Mouse (Mus musculus): ENCODE measurements around the gene Pramel1.
A peak's percentile ranks its signal among the peaks of the same experiment; 100 is the strongest.
"Not testable (repeated sequence)": the region's sequence is repeated elsewhere in the genome, so short reads cannot be mapped to it uniquely, and the experiment has no call there.

The Pramel1 gene

DNA sequence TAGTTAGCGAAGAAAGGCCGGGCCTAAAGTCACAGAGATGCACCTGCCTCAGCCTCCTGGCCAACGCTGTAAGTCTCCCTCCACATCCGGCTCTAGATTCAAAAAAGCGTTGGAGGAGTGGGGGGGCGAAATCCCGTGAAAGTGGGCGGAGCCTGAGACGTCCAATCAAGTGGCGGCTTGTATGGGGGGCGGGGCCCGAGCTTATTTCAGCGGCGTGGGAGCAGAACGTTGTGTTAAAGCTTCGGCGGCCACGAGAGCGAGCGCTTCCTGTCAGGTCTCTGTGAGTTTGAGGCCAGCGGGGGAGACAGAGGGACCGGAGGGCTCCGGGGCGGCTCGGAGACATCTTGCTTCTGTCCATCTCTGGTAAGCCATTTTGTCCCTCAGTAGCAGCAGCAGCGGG is at the start of gene Pramel1:
TSS of gene Pramel1 (plus strand) at position 248 of the 400 bp plus-strand sequence.
- DNase-seq (ENCODE audit: low read depth, low spot score) = no peak

DNA sequence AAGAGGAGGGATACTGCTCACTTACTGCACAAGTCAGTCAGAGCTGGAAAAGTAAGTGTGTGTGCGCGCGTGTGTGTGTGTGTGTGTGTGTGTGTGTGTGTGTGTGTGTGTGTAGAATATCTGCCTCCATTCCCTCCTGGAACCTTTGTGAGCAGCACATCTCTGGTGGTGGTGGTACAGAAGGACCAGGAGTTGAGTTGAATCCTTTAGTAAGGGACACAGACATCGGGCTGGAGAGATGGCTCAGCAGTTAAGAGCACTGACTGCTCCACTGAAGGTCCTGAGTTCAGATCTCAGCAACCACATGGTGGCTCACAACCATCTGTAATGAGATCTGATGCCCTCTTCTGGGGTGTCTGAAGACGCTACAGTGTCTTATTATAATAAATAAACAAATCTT is 48.7 kb upstream of the Pramel1 start:
- DNase-seq (ENCODE audit: low read depth, low spot score) = not testable (repeated sequence)

DNA sequence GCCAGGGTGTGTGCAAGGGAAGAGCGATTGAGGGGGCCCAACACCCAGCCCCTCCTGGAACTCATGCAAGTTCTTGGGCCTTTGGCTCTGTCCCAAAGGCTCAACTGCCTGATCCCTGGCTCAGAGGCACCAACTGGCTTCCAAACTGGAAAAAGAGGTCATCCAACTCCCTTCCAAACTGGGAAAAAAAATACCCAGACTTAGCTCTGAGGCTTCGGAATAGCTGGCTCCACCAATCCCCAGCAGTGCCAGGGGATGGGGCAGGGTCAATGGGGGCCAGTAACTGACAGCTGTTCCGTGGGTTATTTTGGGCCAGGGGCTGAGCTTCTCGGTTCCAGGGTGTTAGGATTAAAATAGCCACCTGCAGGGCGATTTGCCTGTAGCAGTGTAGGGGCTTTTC is 45.5 kb upstream of the Pramel1 start:
- DNase-seq (ENCODE audit: low read depth, low spot score) = no peak

DNA sequence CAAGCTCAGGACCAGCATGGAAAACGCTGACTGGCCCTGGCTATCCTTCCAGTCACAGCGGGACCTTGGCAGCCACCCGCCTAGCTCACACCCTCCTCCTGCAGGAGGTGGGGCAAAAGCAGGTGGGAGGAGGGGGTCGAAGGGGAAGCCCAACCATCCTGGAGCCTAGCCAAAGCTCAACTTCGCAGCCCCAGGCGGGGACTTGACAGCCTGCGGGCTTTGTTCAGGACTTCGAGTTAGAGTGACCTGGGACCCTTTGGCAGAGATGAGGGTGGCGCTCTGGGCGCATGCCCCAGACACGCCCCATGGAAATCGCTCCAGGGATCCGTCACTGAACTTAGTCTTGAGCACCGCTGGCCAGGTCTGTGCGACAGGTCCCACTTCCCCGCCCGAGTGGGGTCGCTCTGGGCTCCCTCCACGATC is 44.7 kb upstream of the Pramel1 start, which contains the start of gene Lrrc38:
TSS of gene Lrrc38 (plus strand) at position 274 of the 423 bp plus-strand sequence.
- no peak for DNase-seq (ENCODE audit: low read depth, low spot score)

DNA sequence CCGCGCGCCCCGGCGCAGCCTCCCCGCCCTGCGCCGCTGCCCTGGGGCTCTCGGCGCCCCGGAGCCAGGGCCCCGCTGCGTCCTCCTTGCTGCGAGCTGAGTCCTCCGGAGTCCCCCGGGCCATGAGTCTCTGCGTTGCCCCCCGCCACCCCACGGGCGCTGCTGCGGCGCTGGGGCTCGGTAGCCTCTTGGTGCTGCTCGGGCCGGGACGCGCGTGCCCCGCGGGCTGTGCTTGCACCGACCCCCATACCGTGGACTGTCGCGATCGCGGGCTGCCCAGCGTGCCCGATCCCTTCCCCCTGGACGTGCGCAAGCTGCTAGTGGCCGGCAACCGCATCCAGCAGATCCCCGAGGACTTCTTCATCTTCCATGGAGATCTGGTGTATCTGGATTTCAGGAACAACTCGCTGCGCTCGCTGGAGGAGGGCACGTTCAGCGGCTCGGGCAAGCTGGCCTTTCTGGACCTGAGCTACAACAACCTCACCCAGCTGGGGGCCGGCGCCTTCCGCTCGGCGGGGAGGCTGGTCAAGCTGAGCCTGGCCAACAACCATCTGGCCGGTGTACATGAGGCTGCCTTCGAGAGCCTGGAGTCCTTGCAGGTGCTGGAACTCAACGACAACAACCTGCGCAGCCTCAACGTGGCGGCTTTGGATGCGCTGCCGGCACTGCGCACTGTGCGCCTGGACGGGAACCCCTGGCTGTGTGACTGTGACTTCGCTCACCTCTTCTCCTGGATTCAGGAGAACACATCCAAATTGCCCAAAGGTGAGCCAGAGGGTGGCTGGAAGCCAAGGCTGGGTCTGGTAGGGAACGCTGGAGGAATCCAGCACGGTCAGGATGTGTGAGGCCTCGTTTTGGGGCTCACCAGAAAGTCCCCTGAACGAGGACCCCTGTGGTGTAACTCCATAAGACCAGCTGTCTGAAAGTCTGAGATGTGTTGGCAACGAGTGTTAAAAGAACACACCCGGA is 43.9 kb upstream of the Pramel1 start:
- no peak for DNase-seq (ENCODE audit: low read depth, low spot score)

DNA sequence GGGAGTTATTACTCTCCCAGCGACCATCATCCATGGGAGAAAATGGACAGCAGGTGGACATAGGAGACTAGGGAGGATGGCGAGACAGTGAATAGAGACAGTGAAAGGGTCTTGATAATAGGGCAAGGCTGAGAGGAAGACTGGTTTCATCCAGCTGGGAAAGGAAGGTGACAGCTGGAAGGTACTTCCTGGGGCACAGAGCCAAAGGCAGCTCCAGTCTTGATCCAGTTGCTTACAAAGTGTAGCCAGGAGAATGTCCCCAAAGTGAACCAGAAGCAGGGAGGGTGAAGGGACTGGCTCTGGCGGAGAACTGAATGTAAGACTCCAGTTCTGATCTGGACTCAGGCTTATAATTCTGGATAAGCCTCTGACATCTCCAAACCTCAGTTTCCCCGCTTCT is 41.9 kb upstream of the Pramel1 start:
- no peak for DNase-seq (ENCODE audit: low read depth, low spot score)

DNA sequence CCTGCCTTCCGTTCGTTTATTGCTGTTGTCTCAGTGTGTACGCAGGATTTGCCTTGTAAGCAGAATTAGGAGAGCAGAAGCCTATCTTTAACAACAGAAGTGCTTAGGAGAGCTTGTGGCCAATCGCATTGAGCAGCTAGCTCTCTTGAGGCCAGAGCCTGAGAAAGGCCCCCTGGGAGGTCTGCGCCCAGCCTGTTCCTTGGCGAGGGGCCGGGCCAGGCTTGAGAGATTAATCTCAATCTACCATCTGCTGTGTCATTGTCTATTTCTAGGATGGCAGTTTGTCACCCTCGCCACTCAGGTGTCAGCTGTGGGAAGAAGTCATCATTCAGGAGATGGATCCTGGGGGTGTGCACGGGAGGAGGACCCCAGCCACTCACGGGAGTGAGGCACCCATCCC is 32.7 kb upstream of the Pramel1 start:
- DNase-seq (ENCODE audit: low read depth, low spot score) = no peak

DNA sequence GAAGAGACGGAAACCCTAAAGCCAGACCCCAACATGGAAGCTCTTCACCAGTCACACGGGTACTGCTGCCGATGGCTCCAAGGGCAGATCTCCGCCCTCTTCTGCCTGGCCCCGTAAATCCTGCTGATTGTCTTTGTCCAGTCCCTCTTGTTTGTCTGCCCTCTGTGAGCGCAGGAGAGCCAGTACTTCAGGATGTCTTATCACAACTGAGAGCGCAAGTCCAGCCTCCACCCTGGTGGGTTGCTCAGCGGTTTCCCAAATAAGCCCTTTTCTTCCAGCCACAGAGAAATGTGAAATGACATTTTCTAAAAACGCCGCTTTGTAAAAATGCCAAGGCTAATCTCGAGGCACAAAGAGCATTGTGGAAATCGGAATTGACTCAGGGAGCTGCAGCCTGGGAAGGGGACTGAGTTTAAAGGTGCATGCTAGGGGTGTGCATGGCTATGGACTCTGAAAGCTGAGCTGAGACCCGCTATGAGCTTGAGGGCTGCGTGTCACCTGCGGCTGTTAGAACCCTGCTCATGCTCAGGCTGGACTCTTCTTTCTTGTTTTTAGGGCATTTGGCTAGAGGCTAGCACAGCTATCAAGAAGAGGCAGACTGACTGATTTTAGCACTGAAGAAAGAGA is 27.7 kb upstream of the Pramel1 start:
- DNase-seq (ENCODE audit: low read depth, low spot score) = no peak

DNA sequence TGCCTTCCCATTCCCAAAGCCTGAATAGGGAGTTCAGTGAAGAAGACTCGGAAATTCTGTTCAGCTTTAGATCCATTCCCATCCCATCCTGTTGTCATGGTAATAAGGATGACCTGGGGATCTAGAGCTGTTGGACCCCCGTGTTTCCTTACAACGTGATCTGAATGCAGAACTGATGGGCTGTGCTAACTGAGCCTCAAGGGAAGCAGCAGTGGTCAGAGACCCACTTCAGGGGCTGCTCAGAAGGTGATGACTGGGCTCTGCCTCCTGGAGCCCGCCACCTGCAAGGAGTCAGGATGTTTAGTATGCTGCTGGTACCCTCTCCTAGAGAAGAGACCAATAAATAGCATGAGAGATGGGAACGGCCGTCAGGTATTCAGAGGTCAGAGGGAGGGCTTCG is 14.7 kb upstream of the Pramel1 start:
- no peak for DNase-seq (ENCODE audit: low read depth, low spot score)

DNA sequence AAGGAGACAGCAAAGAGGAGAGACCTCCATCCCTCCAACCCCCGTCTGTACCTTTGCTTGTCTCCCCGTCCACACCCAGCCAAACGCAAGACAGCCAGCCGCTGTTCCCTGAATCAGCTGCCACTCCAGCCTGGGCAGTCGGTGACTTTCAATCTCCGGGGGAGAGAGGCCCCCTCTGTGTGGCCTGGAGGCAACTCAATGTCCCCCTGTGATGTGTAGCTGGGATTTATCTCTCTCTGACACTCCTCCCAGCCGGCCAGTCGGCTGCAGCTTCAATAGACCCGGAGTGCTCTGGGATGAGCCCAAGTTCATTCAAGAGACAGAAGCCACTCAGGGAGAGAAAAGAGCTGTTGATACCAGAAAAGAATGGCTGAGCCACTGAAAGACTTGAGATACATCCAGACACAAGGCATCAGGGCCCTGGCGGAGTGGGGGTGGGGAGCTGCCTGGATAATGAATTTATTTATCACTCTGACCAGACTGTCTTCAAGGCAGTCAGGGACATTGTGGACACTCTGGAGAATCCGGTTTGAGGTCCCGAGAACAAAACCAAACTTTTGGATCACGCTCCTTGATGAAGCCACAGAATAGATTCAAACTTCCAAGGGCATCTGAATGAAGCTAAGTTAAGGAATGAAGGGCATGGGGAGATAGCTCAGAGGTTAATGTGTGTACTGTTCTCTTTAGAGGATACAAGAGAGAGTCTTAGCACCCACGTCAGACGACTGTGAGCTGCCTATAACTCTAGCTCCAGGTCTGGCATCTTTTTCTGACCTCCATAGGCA is 14.1 kb upstream of the Pramel1 start:
- DNase-seq (ENCODE audit: low read depth, low spot score) = peak; percentile 17

DNA sequence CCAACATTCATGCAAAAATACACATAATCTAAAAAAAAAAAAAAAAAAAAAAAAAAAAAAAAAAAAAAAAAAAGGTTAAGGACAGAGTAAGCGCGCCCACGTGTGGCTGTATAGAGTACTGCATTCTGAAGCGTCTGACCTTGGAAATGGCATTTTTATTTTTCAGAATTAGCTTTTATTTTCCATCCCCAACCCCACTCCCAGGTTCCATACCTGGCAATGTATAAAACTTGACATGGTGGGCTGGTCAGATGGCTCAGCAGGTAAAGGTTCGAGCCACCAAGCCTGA is 13.6 kb upstream of the Pramel1 start:
- peak; percentile 19 for DNase-seq (ENCODE audit: low read depth, low spot score)

DNA sequence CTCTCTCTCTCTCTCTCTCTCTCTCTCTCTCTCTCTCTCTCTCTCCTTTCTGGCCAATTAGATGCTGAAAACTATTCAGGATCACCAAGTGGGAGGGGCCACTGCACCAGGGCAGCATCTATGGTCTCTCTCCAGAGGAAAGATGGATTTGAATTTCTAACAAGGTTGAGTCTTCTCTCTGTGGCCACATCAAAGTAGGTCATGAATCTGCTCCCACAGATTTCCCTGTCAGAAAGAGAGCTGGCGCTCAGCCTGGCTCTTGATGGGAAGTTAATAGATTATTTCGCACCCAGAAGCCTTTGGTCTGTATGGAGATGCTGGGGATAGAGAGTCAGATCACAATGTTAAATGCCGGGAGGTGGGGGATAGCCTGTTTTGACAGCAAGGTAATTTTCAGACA is 12.1 kb upstream of the Pramel1 start:
- DNase-seq (ENCODE audit: low read depth, low spot score) = no peak

DNA sequence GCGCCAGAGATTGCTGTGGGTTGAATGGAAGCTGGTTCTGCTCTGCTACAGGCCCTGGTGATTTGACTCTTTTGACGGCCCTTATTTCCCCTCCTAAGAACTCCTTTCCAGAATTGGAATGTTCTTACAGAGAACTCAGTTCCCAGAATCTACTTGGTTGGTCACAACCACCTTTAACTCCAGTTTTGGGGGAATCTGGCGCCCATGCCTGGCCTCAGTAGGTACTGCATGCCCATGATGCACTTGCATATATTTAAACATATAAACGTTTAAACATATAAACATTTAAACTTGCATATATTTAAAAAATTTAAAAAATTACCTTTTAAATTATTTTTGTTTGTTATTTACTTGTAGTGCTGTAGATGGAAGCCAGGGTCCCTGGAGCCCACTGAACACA is 10.6 kb upstream of the Pramel1 start:
- no peak for DNase-seq (ENCODE audit: low read depth, low spot score)

DNA sequence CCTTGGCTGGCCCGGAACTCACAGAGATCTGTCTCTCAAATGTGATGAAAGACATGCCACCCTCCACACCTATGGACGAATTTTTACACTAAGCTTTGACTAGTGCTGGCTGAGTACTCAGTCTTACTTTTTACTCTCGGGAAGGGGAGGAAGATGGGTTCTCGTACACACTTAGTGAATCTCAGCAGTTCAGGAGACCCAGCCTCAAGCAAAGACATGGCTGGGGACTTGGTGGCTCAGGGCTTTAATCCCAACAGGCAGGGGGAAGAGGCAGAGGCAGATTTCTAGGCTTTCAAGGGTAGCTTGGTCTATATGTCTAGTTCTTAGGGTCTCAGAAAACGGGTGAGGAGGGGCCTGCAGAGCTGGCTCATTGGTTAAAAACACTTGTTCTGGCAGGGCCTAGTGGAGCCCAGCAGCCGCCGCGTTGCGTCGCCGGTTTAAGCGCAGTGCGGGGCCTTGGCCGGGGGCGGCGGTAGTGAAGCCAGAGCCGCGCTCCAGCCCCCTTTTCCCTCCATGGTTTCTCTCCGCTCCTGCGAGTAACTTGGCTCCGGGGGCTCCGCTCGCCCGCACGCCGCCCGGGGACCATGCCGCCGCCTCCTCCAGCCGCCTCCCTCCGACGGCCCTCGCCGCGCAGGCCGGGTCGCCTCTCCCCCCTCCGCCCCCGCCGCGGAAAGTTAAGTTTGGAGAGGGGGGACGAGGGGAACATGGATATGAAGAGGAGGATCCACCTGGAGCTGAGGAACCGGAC is 5.1 kb upstream of the Pramel1 start:
- peak; percentile 34 for DNase-seq (ENCODE audit: low read depth, low spot score)

DNA sequence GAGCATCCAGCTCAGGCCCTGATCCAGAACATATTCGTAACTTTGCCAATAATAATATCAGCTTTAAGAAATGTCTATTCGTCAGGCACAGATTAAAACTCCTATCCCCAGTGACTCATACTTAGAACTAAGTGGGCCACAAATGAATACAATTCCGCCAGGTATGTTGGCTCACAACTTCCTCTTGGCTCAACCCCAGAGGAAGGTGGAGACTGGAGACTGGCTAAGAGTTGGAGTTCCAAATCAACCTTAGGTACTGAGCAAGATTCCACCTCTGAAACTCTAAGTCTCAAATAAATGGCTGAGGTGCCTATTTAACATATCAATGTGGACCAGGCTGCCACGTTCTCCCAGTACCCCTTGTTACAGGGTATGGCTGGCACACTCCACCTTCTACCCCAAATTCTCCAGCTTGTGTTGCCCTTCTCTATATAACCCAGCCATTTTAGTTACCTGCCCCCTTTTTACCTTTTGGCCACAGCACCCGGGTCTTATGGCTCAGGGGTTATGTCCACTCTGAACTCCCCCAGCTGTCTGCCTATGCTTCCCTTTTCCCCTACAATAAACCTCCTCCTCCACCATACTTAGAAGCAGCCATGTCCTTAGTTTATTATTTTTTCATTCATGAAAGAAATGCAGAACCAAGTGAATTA is 17.5 kb downstream of the Pramel1 start:
- DNase-seq (ENCODE audit: low read depth, low spot score) = no peak

DNA sequence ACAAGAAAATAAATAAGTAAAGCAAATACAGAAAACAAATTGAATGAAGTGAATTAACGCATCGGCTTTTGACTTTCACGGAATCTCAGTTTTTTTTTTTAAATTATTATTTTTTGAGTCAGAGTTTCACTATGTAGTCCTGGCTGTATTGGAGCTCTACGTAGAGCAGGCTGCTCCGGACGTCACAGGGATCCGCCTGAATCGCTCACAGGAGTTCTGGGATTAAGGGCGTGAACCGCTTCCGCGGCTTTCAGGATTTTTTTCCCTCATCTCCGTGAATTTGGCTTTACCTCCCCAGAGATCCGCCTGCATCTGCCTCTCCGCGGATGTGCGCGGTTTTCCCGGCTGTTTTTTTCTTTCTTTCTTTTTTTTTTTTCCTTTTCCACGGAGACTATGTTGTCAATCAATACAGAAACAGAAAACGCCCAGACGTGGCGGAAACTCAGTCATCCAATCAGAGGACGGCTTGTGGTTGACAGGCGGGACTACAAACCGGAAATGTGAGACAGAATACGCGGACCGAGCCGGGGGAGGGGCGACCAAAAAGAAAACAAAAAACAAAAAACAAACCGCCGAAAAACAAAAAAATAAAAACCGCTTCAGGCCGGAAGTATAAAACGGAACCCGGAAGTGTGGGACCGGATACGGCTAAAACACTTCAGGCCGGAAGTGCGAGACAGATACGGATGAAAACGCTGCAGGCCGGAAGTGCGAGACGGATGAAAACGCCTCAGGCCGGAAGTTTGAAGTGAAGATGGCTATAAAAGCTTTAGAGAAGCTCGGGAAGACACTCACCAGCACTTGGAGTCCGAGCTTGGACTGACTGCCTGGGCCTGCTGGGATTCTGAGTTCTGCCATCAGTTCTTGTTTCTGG is 18.2 kb downstream of the Pramel1 start, which contains the start of gene Pramef8:
TSS of gene Pramef8 (plus strand) at position 208 of the 874 bp plus-strand sequence.
- peak; percentile 88 for DNase-seq (ENCODE audit: low read depth, low spot score)

DNA sequence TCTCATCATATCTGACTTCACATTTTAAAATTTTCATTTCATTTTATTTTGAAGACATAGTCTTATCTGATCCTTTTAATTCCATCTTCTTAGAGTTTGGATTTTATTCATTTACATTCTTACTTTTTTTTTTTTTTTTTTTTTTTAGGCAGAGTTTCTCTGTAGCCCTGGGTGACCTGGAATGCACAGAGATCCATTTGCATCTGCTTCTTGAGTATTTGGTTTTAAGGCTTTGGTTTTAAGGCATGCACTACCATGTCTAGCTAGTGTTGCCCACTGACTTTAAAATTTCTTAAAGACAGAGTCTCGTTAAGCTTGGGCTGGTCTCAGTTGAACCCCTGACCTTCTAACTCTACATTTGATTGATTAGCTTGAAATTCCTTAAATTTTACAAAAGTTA is 19.4 kb downstream of the Pramel1 start:
- DNase-seq (ENCODE audit: low read depth, low spot score) = no peak

DNA sequence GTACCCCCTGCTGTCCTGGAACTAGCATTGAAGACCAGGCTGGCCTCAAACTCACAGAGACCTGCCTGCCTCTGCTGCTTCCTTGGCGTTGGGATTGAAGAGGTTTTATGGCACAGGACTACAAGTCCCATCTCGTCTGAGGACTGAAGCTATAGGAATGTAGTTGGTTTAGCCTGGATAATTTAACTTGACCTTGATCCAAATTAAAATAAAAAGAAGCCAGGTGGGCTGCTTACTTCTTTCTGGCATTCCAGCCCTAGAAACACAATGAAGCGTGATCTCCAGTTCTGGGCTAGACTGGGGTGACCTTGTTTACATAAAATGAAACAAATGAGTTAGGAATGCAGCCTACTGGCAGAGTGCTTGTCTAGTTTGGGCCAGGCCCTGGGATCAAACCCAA is 19.9 kb downstream of the Pramel1 start:
- DNase-seq (ENCODE audit: low read depth, low spot score) = no peak

DNA sequence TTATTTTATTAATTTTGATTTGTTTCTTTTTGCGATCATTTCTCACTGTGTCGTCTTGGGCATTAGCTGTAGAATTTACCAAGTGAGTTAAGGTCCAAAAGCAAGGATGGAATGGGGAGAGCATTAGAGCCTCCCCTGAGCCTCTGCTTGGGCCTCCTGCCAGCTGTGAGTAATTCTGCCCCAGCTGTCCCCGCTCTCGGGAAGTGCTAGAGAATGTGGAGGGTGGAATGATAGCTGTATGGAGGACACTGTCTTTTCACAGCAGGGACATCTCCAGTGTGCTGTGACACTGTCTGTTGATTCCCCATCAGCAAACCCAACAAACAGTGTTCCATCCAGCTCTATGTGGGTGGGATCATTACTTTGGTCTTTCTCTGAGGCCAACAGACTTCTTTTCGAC is 32.5 kb downstream of the Pramel1 start:
- not testable (repeated sequence) for DNase-seq (ENCODE audit: low read depth, low spot score)

All from embryo, embryonic 11.5 days (tissue).